Mouse (Mus musculus): Measurements from ENCODE around the gene Zfp638.

GRCm38 (mm10) chr6:83893584-83893983 is 26.7 kb downstream of the Zfp638 start:
- TF ChIP-seq CTCF (IDR thresholded peaks at IDR 0.05; ENCODE audit: borderline replicate concordance, insufficient read depth, low read length), result no peak
- TF ChIP-seq POLR2A (IDR thresholded peaks at IDR 0.05; ENCODE audit: low read depth, low read length), result no peak

Measured in embryonic fibroblast, embryonic 13.5 days (primary cell).